Mouse (Mus musculus) gastrocnemius, postnatal 25 days (tissue): ENCODE results near the gene Zfp568. TPM values are rescaled to one million over a fixed set of nuclear protein-coding genes. Genes with fewer than 3 reads are reported as not detected.
"Not testable (repeated sequence)": the region's sequence is repeated elsewhere in the genome, so short reads cannot be mapped to it uniquely, and the experiment has no call there.

Experiments
- DNase-seq: peaks from one replicate; pipeline ENCODE4 v3.0.0; 2022
- long read RNA-seq, 2 experiments: library from polyadenylated mRNA; stranded (forward); transcript quantifications; one replicate each; pipeline ENCODE4 v2.0.0; 2021
- total RNA-seq, 2 experiments: library from RNA; stranded (reverse); gene quantifications; 1 replicate in 1 of 2; 2 replicates in 1 of 2; pipeline ENCODE4 v1.2.3; 2021

Gene Zfp568
- total RNA-seq = 10 to 100 TPM; 19.1 to 23.4 TPM
- long read RNA-seq, experiment 1, partial matches to known transcripts = 0 of 1 reads
- long read RNA-seq, experiment 1, other reads (novel, unspliced or antisense) = 1 of 1 reads
- long read RNA-seq, experiment 2, partial matches to known transcripts = 0 of 3 reads
- long read RNA-seq, experiment 2, other reads (novel, unspliced or antisense) = 3 of 3 reads

GRCm38 (mm10) chr7:29983690-29984380, at the start of gene Zfp568:
Gene Zfp568 (plus strand): TSS chr7:29983955.
- DNase-seq = peak; percentile 93

DNA sequence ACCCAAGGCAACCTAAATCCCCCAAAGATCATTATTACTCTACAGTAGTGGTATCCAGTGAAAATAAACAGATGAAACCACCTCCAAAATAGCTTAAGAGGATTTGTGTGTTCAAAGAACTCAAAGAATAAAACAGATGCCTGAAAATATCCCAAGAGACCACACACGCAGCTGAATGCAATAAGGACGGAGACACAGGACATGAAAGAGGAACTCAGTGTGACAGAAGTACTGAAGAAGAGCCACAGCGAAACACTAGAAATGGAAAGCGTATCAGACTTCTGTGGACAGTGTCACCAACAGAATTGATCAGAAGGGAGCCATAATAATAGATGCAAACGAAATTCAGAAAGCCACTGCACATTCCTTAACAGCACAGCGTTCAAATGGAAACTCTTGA, 44.9 kb upstream of the Zfp568 start:
- DNase-seq = no peak

GRCm38 (mm10) chr7:29941027-29941426, 42.7 kb upstream of the Zfp568 start:
- DNase-seq = no peak

DNA sequence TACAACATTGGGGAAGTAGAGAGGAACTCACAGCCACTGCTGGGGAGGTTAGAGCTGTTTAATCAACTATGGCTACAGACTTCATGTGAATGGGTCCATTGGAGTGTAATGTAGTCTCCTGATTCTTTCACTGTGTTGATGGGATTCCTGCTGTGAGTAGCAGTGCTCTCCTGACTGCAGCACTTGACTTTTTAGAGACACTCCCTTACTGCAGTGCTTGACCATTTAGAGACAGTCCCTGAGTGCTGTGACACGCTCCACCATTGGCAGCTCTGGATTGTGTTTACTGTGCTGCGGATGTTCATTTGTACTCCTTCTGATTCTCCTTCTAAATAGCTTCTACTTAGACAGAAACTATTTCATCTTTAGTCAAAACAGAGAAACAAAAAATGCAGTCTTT, 41.0 kb upstream of the Zfp568 start:
- no peak for DNase-seq

- no peak for DNase-seq
Measured at GRCm38 (mm10) chr7:29943720-29944119, 40.0 kb upstream of the Zfp568 start.

DNA sequence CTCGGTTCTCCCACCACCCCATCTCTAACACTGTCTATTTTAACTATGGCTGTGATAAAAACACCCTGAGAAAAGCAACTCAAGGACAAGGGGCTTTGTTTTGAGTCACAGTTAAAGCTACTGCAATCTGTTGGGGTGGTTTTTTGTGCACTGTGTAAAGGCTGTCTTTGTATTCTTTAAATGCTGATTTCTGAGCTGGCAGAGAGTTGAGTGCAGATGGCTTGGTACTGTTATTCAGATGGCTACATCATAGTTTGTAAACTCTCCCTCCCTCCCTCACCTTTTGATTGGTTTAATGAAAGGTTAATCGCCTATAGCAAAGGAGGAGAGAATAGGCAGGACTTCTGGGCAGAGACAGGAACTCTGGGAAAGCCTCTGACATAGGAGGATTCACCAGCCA, 39.6 kb upstream of the Zfp568 start:
- no peak for DNase-seq

DNA sequence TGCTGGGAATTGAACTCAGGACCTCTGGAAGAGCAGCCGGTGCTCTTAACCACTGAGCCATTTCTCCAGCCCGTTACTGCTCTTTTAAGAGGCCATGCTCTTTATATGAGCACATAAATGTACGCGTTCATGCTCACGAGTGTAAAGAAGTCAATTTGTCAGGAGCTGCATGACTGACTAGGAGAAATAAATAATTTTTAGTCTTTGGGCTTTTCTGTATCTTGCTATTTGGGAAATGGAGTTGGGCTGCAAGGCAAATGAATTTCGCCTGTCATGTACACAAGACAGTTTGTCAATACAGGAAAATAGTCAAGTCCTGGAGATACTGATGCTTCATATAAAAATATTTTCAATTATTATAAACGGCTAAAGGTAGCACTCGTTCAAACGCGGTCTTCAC, 30.7 kb upstream of the Zfp568 start:
- no peak for DNase-seq

DNA sequence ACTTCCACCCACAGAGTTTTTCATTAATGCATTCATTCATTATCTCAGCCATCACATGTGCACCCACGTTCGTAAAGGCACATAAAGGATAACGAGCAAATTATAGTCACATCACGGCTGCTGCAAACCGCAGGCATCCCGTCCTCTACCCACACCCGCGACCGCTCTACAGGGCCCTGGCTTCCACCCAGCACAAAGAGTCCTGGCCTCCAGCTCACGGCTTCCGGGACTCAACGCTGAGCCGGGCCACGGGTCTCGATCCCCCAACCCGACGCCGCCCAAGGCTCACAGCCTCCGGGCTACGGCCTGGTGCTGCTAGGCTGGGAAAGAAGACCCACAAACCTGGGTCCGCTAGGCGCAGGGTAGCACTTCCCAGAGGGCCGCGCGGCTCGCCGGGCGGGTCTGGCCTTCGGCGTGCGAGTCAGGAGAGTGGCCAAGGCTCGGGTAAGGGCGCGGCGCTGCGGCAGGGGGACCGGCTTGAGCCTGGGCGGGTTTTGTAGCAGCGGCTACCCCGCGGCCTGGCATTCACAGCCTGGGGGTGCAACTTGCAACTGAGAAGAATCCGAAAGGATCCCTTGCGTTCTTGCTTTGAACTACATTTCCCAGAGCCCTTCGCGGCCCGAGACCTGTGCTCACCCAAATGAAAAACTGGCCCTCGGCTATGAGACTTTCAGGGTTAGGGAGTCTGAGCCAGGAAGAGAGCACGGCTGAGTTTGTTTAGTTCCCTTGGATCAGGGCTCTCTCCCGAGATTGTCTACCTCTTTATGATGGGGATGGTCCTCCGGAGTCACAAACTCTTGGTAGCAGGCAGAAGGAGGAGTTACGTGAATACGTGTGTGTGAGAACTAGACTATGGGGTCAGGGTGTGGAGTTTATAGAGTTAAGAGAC, 30.0 kb upstream of the Zfp568 start, which contains the start of gene Zfp74:
Gene Zfp74, minus strand, starts transcription at position 577 of the 889 bp plus-strand sequence.
- peak; percentile 74 for DNase-seq

GRCm38 (mm10) chr7:29954731-29955130, 29.0 kb upstream of the Zfp568 start:
- DNase-seq = no peak

DNA sequence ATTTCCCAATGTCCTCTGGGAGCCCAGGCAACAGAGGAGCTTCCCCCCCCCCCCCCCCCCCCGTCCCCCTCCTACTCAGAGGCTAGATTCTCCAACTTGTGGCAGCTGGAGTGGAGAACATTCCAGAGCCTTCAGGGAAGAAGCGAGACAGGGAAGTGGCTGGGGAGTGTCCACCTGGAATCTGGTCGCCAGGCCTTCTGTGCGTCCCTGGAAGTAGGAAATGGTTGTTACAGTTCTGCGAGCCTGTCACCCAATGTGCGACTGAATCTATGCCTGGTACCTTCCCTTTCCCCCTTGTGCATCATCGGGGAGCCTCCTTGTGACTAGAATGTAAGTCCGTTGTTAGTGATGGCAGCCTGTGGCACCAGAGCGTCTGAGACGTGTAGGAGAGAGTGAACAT, 27.5 kb upstream of the Zfp568 start:
- no peak for DNase-seq

DNA sequence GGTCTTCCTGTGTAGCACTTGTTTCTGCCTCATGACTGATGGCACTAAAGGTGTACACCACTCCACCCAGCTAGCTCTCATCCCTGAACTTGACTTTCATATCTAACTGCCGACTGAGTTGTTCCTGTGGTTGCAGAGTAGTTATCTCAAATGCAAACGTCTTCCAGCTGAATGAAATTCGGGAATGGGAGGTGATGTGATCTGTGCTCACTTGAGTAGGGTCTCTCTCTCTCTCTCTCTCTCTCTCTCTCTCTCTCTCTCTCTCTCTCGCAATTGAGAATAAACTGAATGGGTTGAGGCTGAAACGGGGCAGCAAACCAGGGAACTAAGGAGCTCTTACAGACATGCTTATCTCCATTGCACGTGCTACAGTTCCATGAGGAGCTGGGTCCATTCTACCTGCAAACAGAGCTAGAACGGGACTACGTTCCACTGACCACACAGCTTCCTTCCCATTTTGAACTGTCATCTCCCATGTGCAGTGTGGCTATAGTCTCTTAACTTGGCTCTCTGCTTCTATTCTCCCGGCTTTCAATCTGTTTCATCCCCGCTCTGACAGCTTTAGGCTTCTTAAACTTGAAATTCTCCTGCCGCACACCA, 25.5 kb upstream of the Zfp568 start:
- DNase-seq = no peak

DNA sequence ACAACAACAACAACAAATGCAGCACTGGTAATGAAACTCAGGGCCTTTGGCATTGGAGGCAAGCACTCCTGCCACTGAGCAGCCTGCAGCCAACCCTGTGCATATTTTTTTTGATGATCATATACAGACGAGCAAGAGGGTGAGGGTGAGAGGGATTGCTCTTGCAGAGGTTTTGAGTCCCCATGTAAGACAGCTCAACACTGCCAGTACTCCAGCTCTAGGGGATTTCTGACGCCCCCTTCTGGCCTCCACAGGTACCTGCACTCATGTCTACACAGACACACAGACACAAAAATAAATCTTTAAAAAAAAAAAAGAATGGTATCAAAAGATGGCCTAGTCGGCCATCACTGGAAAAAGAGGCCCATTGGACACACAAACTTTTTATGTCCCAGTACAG, 24.8 kb upstream of the Zfp568 start:
- no peak for DNase-seq

GRCm38 (mm10) chr7:29965115-29965810, 18.5 kb upstream of the Zfp568 start:
- not testable (repeated sequence) for DNase-seq

GRCm38 (mm10) chr7:29970686-29971085, 13.1 kb upstream of the Zfp568 start:
- DNase-seq = no peak

GRCm38 (mm10) chr7:29980761-29981160, 3.0 kb upstream of the Zfp568 start:
- no peak for DNase-seq

GRCm38 (mm10) chr7:29981455-29981854, 2.3 kb upstream of the Zfp568 start:
- DNase-seq = no peak

DNA sequence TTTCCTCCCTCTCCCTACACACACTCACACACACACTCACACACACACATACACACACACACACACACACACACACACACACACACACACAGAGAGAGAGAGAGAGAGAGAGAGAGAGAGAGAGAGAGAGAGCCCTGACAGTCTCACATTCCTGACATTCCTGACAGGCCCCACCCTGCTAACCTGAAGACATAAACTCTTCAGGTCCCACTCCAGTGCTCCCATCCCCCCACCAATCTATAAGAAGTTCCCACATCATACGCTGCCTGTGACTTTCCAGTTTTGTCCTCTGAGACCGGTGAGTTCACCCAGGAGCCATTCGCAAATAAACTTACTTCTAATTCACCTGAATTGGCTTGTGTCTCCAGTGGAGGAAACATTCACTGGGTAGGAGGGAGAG, 1.9 kb upstream of the Zfp568 start:
- DNase-seq = no peak

- no peak for DNase-seq
Measured at GRCm38 (mm10) chr7:29982341-29982740, 1.4 kb upstream of the Zfp568 start.

DNA sequence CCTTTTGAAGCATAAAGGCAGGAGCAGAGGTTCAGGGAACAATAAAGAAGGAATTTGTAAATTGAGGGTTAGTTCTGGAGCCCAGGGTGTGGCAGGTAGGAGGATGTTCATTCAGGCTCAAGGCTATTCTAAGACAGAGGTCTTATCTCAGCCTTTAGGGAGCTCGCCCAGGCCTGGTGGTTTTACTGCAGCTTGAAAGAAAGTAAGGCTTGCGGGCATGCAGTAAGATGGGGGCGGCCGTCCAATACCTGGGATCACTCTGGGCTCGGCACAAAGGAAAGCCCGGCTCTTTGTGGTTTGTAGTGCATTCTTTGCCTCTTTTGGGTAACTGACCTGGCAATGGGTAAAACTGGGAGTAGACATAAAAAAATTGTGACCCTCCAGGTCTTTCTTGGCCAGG, 824 bp upstream of the Zfp568 start:
- DNase-seq = peak; percentile 11

DNA sequence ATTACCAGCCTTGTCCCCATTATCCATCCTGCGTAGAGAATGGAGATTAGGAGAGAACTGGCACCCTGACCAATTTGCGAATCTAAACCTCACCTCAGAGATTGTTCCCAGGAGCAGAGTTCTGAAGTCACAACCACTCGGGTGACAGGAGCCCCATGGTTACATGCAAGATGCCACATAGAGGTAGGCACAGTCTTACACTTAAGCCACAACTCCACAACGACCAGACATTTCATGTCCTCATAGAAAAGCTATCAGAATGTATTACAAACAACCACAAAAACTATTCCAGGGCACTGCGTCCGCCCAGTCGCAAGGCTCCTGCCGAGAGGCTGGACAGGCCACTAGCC, 440 bp upstream of the Zfp568 start:
- no peak for DNase-seq

- no peak for DNase-seq
Measured at GRCm38 (mm10) chr7:29986101-29986500, 2.3 kb downstream of the Zfp568 start.

DNA sequence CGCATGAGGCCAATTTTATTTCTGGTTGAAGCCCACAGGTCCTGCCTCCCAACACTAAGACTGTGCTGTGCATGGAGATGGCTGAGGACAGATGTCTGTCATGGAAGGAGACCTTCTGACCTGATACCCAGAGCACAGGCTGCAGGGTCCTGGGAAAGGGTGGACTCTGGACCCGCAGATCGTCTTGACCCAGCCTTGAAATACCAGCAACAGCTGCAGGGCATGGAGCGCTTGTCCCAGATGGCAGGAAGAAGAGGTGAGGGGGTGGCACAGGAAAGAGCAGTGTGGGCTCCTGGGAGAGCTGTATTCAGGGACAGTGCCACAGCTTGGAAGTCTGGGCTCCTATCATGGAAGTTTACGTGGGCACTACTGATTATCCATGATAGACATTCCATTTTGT, 3.8 kb downstream of the Zfp568 start:
- no peak for DNase-seq
